Mouse (Mus musculus) stomach, embryonic 15.5 days (tissue): ENCODE measurements around the gene Sh2b2. TPM values are rescaled to one million over a fixed set of nuclear protein-coding genes. Genes with fewer than 3 reads are reported as not detected.

Source experiments
- ATAC-seq: fragments of 200-750 bp; cut with Nextera tagmentation; 2 replicates; pipeline ENCODE4 v1.8.0; 2017; ENCODE audit warnings: low read depth, moderate number of reproducible peaks, moderate TSS enrichment; ENCODE audit not compliant: insufficient read depth, low FRiP score
- H3K27ac ChIP-seq: fragments of 300-500 bp; sonication (generic); 2 replicates; pipeline ENCODE4 v1.5.1; 2015; ENCODE audit warnings: mild to moderate bottlenecking, inconsistent platforms
- H3K27me3 ChIP-seq: fragments of 300-500 bp; sonication (generic); replicated peaks from 2 replicates; pipeline ENCODE4 v1.6.1; 2015; ENCODE audit warnings: inconsistent platforms
- H3K36me3 ChIP-seq: fragments of 300-500 bp; sonication (generic); 2 replicates; pipeline ENCODE4 v1.6.1; 2015; ENCODE audit warnings: inconsistent platforms
- H3K4me1 ChIP-seq: fragments of 300-500 bp; sonication (generic); 2 replicates; pipeline ENCODE4 v1.6.1; 2015; ENCODE audit warnings: inconsistent platforms
- H3K4me2 ChIP-seq: fragments of 300-500 bp; sonication (generic); 2 replicates; pipeline ENCODE4 v1.6.1; 2015; ENCODE audit warnings: mild to moderate bottlenecking, inconsistent platforms
- H3K4me3 ChIP-seq: fragments of 300-500 bp; sonication (generic); replicated peaks from 2 replicates; pipeline ENCODE4 v1.5.1; 2015; ENCODE audit warnings: inconsistent platforms
- H3K9ac ChIP-seq: fragments of 300-500 bp; sonication (generic); 2 replicates; pipeline ENCODE4 v1.6.1; 2015; ENCODE audit warnings: inconsistent platforms
- H3K9me3 ChIP-seq: fragments of 300-500 bp; sonication (generic); 2 replicates; pipeline ENCODE4 v1.6.1; 2016; ENCODE audit warnings: inconsistent platforms
- WGBS: fragments of 180-500 bp; shearing (Covaris S2); methylation state at CpG from one replicate; pipeline ENCODE4 v1.1.7; 2015; 5-methylcytosine and 5-hydroxymethylcytosine counted together
- polyA plus RNA-seq: library from polyadenylated mRNA; unstranded; fragments of >200 nt; fragmentation: Nextera tagmentation; extraction: Ambion mirVana; gene quantifications from 2 replicates; pipeline ENCODE4 v1.2.1, GENCODE M21; 2015

The Sh2b2 gene
- polyA plus RNA-seq, 1 experiment from 2014 or later, result 3.4 TPM

- ATAC-seq, result no peak
- Histone ChIP-seq H3K4me3 (no peak overlapping the region), H3K4me1 (peaks cover 22% of the 10 kb centered on the region), H3K9ac (no peak overlapping the region), H3K9me3 (no peaks in the 10 kb centered on the region), H3K36me3 (peaks cover 8% of the 10 kb centered on the region; the same call in 1 of the 2 replicates), H3K27ac (peak overlapping the region; percentile 23; the same call in 1 of the 2 replicates), H3K4me2 (no peak overlapping the region), H3K27me3 (no peaks in the 10 kb centered on the region)
- 25% methylated on average over 9 of the region's 9 CpGs for WGBS
These were observed 72.5 kb downstream of the Sh2b2 start for GRCm38 (mm10) chr5:136173606-136174463.

- Histone ChIP-seq H3K27ac (no peak overlapping the region), H3K4me2 (no peak overlapping the region), H3K9ac (no peak overlapping the region), H3K36me3 (0 out of 2 replicates have a peak, but pooled peaks cover 1% of the 10 kb centered on the region), H3K4me1 (peaks cover 22% of the 10 kb centered on the region), H3K9me3 (no peaks in the 10 kb centered on the region), H3K4me3 (no peak overlapping the region), H3K27me3 (no peaks in the 10 kb centered on the region)
- no peak for ATAC-seq
- WGBS, result 75% methylated on average over 9 of the region's 9 CpGs
These were observed 73.4 kb downstream of the Sh2b2 start for GRCm38 (mm10) chr5:136172939-136173338.

GRCm38 (mm10) chr5:136171363-136172341 is 74.7 kb downstream of the Sh2b2 start:
- Histone ChIP-seq H3K27me3 (no peaks in the 10 kb centered on the region), H3K4me1 (peaks cover 22% of the 10 kb centered on the region), H3K4me3 (peak overlapping the region; percentile 59), H3K36me3 (no peaks in the 10 kb centered on the region), H3K9me3 (no peaks in the 10 kb centered on the region), H3K27ac (peak overlapping the region; percentile 73), H3K9ac (no peak overlapping the region), H3K4me2 (peak overlapping the region; percentile 95)
- ATAC-seq, result no peak
- WGBS, result 29% methylated on average over 17 of the region's 17 CpGs

GRCm38 (mm10) chr5:136170512-136171362 is 75.6 kb downstream of the Sh2b2 start, which contains the start of gene Orai2:
TSS of gene Orai2 (minus strand) at chr5:136170713.
- no peaks in the 10 kb centered on the region for H3K27me3 ChIP-seq
- peak within 1 kb of the TSS; percentile 59 for H3K4me3 ChIP-seq
- H3K9ac ChIP-seq, result peak within 1 kb of the TSS; percentile 44
- H3K27ac ChIP-seq, result peak within 1 kb of the TSS; percentile 73
- H3K9me3 ChIP-seq, result no peaks in the 10 kb centered on the region
- H3K4me1 ChIP-seq, result peaks cover 22% of the 10 kb centered on the region
- H3K36me3 ChIP-seq, result no peaks in the 10 kb centered on the region
- peak within 1 kb of the TSS; percentile 95 for H3K4me2 ChIP-seq
- ATAC-seq, result peak; percentile 82
- 3% methylated on average over 49 of the region's 49 CpGs for WGBS

- Histone ChIP-seq H3K27ac (no peak overlapping the region), H3K4me1 (peaks cover 22% of the 10 kb centered on the region)
These were observed 76.5 kb downstream of the Sh2b2 start for GRCm38 (mm10) chr5:136169626-136170511.

More at GRCm38 (mm10) chr5:136169626-136170511, 76.5 kb downstream of the Sh2b2 start:
- Histone ChIP-seq H3K9me3 (no peaks in the 10 kb centered on the region), H3K4me3 (peak overlapping the region; percentile 59), H3K27me3 (no peaks in the 10 kb centered on the region), H3K9ac (peak overlapping the region; percentile 44), H3K4me2 (peak overlapping the region; percentile 95), H3K36me3 (no peaks in the 10 kb centered on the region)
- 12% methylated on average over 15 of the region's 15 CpGs for WGBS
- no peak; the same call in 1 of the 2 replicates for ATAC-seq

Other genes with a start within 250 kb of the Sh2b2 start
- gene Upk3b, start 208.1 kb downstream of the Sh2b2 start, polyA plus RNA-seq, result 30.3 and 37.0 TPM in 2 replicates
- gene Upk3bl, start 192.1 kb downstream of the Sh2b2 start, polyA plus RNA-seq, result 72.2 and 117 TPM in 2 replicates
- gene Rasa4, start 162.6 kb downstream of the Sh2b2 start, polyA plus RNA-seq, result 9.3 and 10.4 TPM in 2 replicates
- 209 and 218 TPM in 2 replicates for gene Polr2j, start 129.9 kb downstream of the Sh2b2 start, polyA plus RNA-seq
- gene Lrwd1, start 110.5 kb downstream of the Sh2b2 start, polyA plus RNA-seq, result 27.2 and 28.5 TPM in 2 replicates
- gene Alkbh4, start 110.4 kb downstream of the Sh2b2 start, polyA plus RNA-seq, result 16.5 and 17.1 TPM in 2 replicates
- gene Orai2, start 75.8 kb downstream of the Sh2b2 start, polyA plus RNA-seq, result 7.0 and 7.5 TPM in 2 replicates
- gene Prkrip1, start 47.6 kb downstream of the Sh2b2 start, polyA plus RNA-seq, result 36.8 and 41.7 TPM in 2 replicates